Mouse (Mus musculus): ENCODE measurements around the gene Tfap2a. TPM values are rescaled to one million over a fixed set of nuclear protein-coding genes. Genes with fewer than 3 reads are reported as not detected.

Tfap2a gene
- polyA plus RNA-seq, 1 experiment from 2014 or later = 15.5 TPM

Other genes with a start within 250 kb of the Tfap2a start
- gene Gcnt2, start 121.4 kb upstream of the Tfap2a start, polyA plus RNA-seq (2016; fragmentation: Nextera tagmentation; extraction: Ambion mirVana) = 4.7 and 4.8 TPM in 2 replicates